Mouse (Mus musculus): ENCODE results near the gene Cyp2e1. TPM values are rescaled to one million over a fixed set of nuclear protein-coding genes. Genes with fewer than 3 reads are reported as not detected.
"Not testable (repeated sequence)": the region's sequence is repeated elsewhere in the genome, so short reads cannot be mapped to it uniquely, and the experiment has no call there.

Gene Cyp2e1
- polyA plus RNA-seq, 1 experiment from 2014 or later = not detected

DNA sequence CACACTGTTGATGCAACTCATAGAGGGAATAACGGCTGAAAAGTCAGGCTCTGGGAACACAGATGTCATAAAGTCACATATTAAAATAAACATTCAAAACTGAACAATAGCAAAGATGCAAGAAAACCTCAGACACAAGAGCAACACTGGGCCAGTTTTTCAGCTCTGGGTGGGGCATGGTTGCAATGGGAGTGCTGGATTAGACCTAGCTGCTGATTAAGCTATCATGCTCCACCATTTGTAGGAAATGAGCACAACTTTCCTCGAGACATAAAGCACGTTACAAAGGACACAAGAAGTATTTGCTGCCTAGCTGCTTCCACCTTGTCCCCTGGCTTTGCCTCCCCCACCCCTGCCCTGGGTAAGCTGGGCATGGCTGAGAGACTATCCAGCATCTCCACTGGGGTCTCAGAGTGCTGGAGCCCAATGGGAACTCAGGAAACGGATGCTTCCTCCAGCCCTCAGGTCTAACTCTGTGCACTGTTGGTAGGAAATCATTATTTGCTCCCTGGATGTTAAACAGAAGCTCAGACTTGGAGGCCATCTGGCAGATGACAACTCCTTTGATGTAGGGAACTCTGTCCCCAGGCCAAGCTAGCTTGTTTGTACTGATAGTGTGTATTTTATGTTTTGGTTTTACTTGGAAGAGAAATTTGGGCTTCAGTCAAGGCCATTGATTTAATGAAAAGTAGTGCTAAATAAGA is 7.2 kb upstream of the Cyp2e1 start:
- Histone ChIP-seq H3K27ac (ENCODE audit: low read depth, low read length) (no peak overlapping the region), H3K4me2 (ENCODE audit: low read length) (no peak overlapping the region), H3K36me3 (ENCODE audit: control insufficient read depth, insufficient read depth, low read length) (no peaks in the 10 kb centered on the region), H3K9me3 (ENCODE audit: control insufficient read depth, low read length) (peaks cover 9% of the 10 kb centered on the region; the same call in 1 of the 2 replicates), H3K27me3 (replicated peaks; ENCODE audit: control insufficient read depth, insufficient read depth, low read length) (no peaks in the 10 kb centered on the region), H3K4me3 (ENCODE audit: low read length) (no peak overlapping the region), H3K9ac (ENCODE audit: low read depth, low read length) (no peak overlapping the region), H3K4me1 (ENCODE audit: control insufficient read depth, insufficient read depth, low read depth, low read length) (no peaks in the 10 kb centered on the region)
- WGBS = 90% methylated on average over 4 of the region's 4 CpGs
- ATAC-seq = no peak

DNA sequence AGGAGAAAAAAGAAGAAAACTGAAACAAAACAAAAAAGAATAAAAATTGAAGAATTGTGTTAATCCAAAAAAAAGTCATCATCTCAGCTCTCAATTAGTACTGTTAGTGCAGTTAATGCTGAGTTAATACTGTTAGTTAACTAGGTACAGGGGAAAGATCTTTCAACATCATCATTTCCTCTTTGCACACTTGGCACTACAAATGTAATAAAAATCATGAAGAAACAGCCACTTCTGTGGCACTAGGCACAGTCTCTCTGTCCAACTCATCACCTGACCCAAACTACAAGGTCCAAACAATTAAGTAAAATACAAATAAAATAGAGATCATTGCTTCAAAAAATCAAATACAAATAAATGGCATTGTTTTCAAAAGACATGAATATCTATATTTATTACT is 2.9 kb upstream of the Cyp2e1 start:
- no peak overlapping the region for H3K4me3 ChIP-seq (ENCODE audit: low read length)
- H3K4me1 ChIP-seq (ENCODE audit: control insufficient read depth, insufficient read depth, low read depth, low read length) = no peaks in the 10 kb centered on the region
- no peak for ATAC-seq
- H3K27ac ChIP-seq (ENCODE audit: low read depth, low read length) = no peak overlapping the region
- H3K9ac ChIP-seq (ENCODE audit: low read depth, low read length) = no peak overlapping the region
- no peak overlapping the region for H3K4me2 ChIP-seq (ENCODE audit: low read length)
- no peaks in the 10 kb centered on the region for H3K36me3 ChIP-seq (ENCODE audit: control insufficient read depth, insufficient read depth, low read length)
- no peaks in the 10 kb centered on the region for H3K9me3 ChIP-seq (ENCODE audit: control insufficient read depth, low read length)
- no peaks in the 10 kb centered on the region for H3K27me3 ChIP-seq (replicated peaks; ENCODE audit: control insufficient read depth, insufficient read depth, low read length)

DNA sequence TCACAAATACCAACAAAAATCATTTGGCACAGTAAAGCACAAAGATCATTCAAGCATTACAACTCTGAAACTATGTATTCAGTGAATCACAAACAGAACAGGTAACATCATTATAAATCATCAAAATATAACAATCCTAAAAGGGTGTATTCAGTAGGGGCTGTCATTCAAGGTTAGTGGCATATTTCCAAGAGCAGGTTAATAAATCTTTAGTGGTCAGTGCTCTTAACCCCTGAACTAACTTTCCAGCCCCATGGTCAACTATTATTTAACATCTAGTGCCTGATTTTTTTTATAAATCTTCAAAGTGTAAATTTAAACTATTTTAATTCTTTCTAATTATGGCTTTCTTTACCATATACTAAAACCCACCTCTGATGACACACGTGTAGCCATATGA is 1.9 kb downstream of the Cyp2e1 start:
- not testable (repeated sequence) for ATAC-seq; H3K4me3 ChIP-seq (ENCODE audit: low read length); H3K27ac ChIP-seq (ENCODE audit: low read depth, low read length); H3K36me3 ChIP-seq (ENCODE audit: control insufficient read depth, insufficient read depth, low read length); H3K27me3 ChIP-seq (replicated peaks; ENCODE audit: control insufficient read depth, insufficient read depth, low read length); H3K4me2 ChIP-seq (ENCODE audit: low read length); H3K9ac ChIP-seq (ENCODE audit: low read depth, low read length); H3K9me3 ChIP-seq (ENCODE audit: control insufficient read depth, low read length); H3K4me1 ChIP-seq (ENCODE audit: control insufficient read depth, insufficient read depth, low read depth, low read length)
- 63% methylated on average over 1 of the region's 1 CpGs for whole genome bisulfite sequencing

DNA sequence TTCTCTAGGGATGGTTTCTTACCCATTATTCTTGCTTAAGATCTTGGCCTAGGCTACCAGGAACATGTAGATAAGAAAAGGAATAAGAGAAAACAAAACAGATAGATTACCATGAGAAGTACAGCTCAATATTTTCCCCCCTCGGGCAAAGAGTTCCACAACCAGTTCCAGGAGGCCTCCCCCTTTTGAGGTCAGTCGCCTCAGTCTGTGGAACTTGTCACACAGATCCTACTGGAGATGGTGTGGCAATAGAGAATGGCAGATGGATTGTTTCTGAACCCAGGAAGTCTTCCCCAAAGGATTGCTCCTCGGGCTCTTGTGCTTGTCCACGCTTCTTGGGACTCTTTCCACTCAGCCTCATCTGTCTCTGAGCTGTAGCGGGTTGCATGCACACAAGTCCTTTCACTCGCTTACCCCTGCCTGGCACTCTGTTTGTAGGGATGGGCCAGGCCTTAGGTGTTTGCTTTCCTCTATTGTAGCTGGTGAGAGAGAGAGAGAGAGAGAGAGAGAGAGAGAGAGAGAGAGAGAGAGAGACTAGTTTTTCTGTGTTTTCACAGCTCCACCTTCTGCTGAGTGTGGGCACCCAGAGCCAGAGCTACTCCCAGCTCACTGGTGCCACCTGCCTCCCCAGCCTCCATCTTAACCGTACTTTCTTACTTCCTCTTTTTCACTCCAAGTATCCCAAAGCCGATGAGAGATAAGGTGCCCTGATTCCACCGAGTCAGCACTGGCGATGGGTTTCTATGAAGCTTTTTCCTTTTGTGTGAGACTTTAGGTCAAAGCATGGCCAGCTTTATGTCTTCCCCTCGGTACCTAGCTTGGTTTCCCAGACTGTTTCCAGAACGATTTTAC is 2.6 kb downstream of the Cyp2e1 start:
- 84% methylated on average over 12 of the region's 12 CpGs for WGBS
- H3K4me2 ChIP-seq (ENCODE audit: low read length) = no peak overlapping the region
- H3K27me3 ChIP-seq (replicated peaks; ENCODE audit: control insufficient read depth, insufficient read depth, low read length) = no peaks in the 10 kb centered on the region
- no peak overlapping the region for H3K27ac ChIP-seq (ENCODE audit: low read depth, low read length)
- no peak overlapping the region for H3K9ac ChIP-seq (ENCODE audit: low read depth, low read length)
- H3K4me3 ChIP-seq (ENCODE audit: low read length) = no peak overlapping the region
- H3K4me1 ChIP-seq (ENCODE audit: control insufficient read depth, insufficient read depth, low read depth, low read length) = no peaks in the 10 kb centered on the region
- ATAC-seq = no peak
- H3K36me3 ChIP-seq (ENCODE audit: control insufficient read depth, insufficient read depth, low read length) = no peaks in the 10 kb centered on the region
- H3K9me3 ChIP-seq (ENCODE audit: control insufficient read depth, low read length) = no peaks in the 10 kb centered on the region

DNA sequence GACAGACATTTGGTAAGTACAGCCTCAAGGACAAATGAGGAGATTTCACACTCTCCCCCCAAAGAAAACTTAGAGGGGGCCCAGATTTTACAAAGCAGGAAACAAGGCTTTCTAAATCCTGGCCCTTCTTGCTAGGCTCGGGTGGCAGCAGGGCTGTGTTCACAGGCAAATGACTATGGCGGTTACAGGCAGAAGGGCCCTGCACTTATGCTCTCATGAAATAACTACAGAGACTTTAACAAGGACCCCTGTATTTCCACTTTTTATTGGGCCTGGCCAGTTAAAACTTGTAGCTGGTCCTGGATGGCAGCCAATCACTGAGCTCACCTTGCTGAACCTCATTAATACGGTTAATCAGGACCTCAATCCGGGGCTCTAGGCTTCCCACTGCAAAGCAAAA is 17.0 kb downstream of the Cyp2e1 start:
- Histone ChIP-seq H3K4me1 (ENCODE audit: control insufficient read depth, insufficient read depth, low read depth, low read length) (no peaks in the 10 kb centered on the region), H3K36me3 (ENCODE audit: control insufficient read depth, insufficient read depth, low read length) (no peaks in the 10 kb centered on the region), H3K4me2 (ENCODE audit: low read length) (no peak overlapping the region), H3K27me3 (replicated peaks; ENCODE audit: control insufficient read depth, insufficient read depth, low read length) (no peaks in the 10 kb centered on the region), H3K9ac (ENCODE audit: low read depth, low read length) (no peak overlapping the region), H3K4me3 (ENCODE audit: low read length) (no peak overlapping the region), H3K9me3 (ENCODE audit: control insufficient read depth, low read length) (no peaks in the 10 kb centered on the region), H3K27ac (ENCODE audit: low read depth, low read length) (no peak overlapping the region)
- ATAC-seq = no peak
- 86% methylated on average over 4 of the region's 4 CpGs for WGBS

DNA sequence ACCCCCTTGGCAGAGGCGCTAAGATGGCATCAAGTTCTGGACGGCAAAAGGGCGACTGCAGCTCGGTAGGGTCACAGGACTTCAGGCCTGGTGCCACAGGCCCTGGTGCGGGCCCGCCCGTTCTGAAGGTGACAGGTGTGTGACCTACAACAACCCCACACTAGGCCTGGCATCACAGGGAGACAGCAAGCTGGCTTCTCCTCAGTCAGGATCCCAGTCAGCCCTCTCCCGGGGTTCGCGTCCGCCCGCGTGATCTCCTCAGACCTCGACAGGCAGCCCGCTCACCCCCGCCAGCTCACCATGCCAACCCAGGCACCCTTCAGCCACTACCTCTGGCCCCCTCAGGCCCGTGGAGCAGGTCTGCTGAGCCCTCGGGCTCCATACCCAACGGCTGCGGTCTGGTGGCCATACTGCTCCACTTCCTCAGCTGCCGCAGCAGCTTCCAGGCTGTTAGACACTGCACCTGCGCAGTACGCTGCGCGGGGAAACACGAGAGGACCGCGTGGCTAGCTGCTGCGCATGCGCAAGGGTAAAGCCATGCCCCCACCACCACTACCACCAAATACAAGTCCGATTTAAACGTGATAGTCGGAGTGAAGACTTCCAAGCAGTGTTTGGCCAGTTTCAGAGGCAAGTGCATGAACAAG is 24.0 kb downstream of the Cyp2e1 start, which contains the start of gene Syce1:
Syce1 (minus strand) TSS at position 447 of the 647 bp plus-strand sequence.
- Histone ChIP-seq H3K27ac (ENCODE audit: low read depth, low read length) (no peak within 1 kb of the TSS), H3K9ac (ENCODE audit: low read depth, low read length) (no peak within 1 kb of the TSS), H3K4me1 (ENCODE audit: control insufficient read depth, insufficient read depth, low read depth, low read length) (no peaks in the 10 kb centered on the region), H3K27me3 (replicated peaks; ENCODE audit: control insufficient read depth, insufficient read depth, low read length) (no peaks in the 10 kb centered on the region), H3K4me3 (ENCODE audit: low read length) (no peak within 1 kb of the TSS), H3K9me3 (ENCODE audit: control insufficient read depth, low read length) (no peaks in the 10 kb centered on the region), H3K36me3 (ENCODE audit: control insufficient read depth, insufficient read depth, low read length) (no peaks in the 10 kb centered on the region), H3K4me2 (ENCODE audit: low read length) (no peak within 1 kb of the TSS)
- no peak for ATAC-seq
- 85% methylated on average over 33 of the region's 33 CpGs for WGBS

DNA sequence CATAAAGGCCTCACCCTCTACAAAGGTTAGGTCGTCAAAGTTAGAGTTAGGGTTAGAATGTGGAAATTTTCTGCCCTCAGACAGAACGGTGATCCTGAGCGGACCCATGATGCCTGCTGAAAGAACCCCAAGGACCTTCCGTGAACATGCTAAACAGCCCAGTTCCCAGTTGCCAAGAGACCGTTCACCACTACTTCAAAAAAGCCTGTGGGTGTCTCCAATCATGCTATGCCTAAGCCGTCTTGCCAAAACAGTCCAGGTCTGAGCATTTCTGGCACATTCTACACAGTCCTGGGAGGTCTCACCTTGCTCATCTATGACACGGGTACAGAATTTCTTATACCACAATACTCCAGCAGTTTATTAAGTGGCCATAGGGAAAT is 24.5 kb downstream of the Cyp2e1 start:
- no peaks in the 10 kb centered on the region for H3K9me3 ChIP-seq (ENCODE audit: control insufficient read depth, low read length)
- no peak overlapping the region for H3K4me3 ChIP-seq (ENCODE audit: low read length)
- H3K4me2 ChIP-seq (ENCODE audit: low read length) = no peak overlapping the region
- ATAC-seq = no peak
- no peak overlapping the region for H3K27ac ChIP-seq (ENCODE audit: low read depth, low read length)
- no peak overlapping the region for H3K9ac ChIP-seq (ENCODE audit: low read depth, low read length)
- no peaks in the 10 kb centered on the region for H3K27me3 ChIP-seq (replicated peaks; ENCODE audit: control insufficient read depth, insufficient read depth, low read length)
- 87% methylated on average over 7 of the region's 7 CpGs for WGBS
- H3K36me3 ChIP-seq (ENCODE audit: control insufficient read depth, insufficient read depth, low read length) = no peaks in the 10 kb centered on the region
- H3K4me1 ChIP-seq (ENCODE audit: control insufficient read depth, insufficient read depth, low read depth, low read length) = no peaks in the 10 kb centered on the region

DNA sequence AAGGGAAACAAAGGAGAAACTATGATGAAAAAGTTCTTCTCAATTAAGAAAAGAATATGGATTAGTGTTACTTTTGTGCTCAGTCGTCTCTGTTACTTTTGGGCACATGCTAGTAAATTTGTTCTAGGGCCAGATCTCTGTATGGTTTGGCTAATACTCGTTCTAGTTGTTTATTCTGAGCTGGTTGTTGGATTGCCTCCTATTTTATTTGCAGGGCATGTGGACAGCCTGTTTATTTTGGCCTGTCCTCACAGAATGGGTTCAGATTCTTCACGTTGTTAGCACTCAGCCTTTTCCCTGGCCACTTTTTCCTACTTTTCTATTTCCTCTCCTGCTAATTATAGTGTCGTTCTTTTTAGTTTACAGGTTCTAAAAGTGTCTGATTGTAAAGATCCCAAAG is 30.0 kb downstream of the Cyp2e1 start:
- Histone ChIP-seq H3K27me3 (replicated peaks; ENCODE audit: control insufficient read depth, insufficient read depth, low read length) (no peaks in the 10 kb centered on the region), H3K4me2 (ENCODE audit: low read length) (no peak overlapping the region), H3K9me3 (ENCODE audit: control insufficient read depth, low read length) (no peaks in the 10 kb centered on the region), H3K27ac (ENCODE audit: low read depth, low read length) (no peak overlapping the region), H3K4me3 (ENCODE audit: low read length) (no peak overlapping the region), H3K36me3 (ENCODE audit: control insufficient read depth, insufficient read depth, low read length) (no peaks in the 10 kb centered on the region), H3K4me1 (ENCODE audit: control insufficient read depth, insufficient read depth, low read depth, low read length) (no peaks in the 10 kb centered on the region), H3K9ac (ENCODE audit: low read depth, low read length) (no peak overlapping the region)
- 79% methylated on average over 4 of the region's 4 CpGs for WGBS
- no peak for ATAC-seq

DNA sequence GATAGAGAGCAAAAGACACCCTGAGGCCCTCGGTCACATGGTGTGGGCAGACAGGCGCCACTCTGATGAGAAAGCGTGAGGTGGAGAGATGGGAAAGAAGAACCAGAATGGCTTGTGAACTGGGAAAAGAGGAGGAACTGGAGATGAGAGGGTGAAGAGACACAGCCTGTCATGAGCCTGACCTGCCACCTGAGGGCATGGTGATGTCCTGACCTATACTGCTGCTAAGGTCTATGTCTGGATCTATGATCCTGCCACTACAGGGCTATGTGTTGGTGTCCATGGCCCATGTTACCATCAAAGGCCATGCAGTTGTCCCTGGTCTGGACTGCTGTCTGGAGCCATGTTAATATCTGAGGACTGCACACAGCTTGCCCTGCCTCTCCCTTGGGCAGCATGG is 34.1 kb downstream of the Cyp2e1 start:
- 93% methylated on average over 3 of the region's 3 CpGs for WGBS
- H3K27me3 ChIP-seq (replicated peaks; ENCODE audit: control insufficient read depth, insufficient read depth, low read length) = no peaks in the 10 kb centered on the region
- H3K36me3 ChIP-seq (ENCODE audit: control insufficient read depth, insufficient read depth, low read length) = no peaks in the 10 kb centered on the region

More for the DNA sequence above, 34.1 kb downstream of the Cyp2e1 start:
- Histone ChIP-seq H3K9me3 (ENCODE audit: control insufficient read depth, low read length) (no peaks in the 10 kb centered on the region), H3K27ac (ENCODE audit: low read depth, low read length) (no peak overlapping the region), H3K4me2 (ENCODE audit: low read length) (no peak overlapping the region), H3K4me3 (ENCODE audit: low read length) (no peak overlapping the region), H3K9ac (ENCODE audit: low read depth, low read length) (no peak overlapping the region), H3K4me1 (ENCODE audit: control insufficient read depth, insufficient read depth, low read depth, low read length) (no peaks in the 10 kb centered on the region)
- ATAC-seq = no peak
